Mouse (Mus musculus): ENCODE measurements around the gene Rplp0.

The Rplp0 gene

GRCm38 (mm10) chr5:115526456-115527202, 32.6 kb upstream of the Rplp0 start:
- DNase-seq = no peak

DNA sequence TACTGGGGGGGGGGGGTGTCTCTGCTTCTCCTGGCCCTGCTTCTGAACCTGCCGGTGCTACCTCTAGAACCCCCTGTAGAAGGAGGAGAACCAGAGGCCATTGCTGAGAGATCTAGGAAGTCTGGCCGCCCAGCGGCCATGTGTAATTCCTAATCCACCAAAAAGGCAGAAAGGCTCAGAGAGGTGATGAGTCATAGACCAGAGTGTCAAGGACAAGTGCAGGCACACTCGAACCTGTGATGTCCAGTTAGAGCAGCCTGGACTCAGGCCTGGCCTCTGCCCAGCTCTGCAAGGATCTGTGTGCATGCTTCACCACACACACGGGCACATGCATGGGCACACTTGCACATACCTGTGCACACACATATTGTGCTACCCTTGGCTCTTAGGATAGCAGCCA, 31.1 kb upstream of the Rplp0 start:
- no peak for DNase-seq

GRCm38 (mm10) chr5:115529364-115529741, 29.9 kb upstream of the Rplp0 start:
- DNase-seq = no peak

DNA sequence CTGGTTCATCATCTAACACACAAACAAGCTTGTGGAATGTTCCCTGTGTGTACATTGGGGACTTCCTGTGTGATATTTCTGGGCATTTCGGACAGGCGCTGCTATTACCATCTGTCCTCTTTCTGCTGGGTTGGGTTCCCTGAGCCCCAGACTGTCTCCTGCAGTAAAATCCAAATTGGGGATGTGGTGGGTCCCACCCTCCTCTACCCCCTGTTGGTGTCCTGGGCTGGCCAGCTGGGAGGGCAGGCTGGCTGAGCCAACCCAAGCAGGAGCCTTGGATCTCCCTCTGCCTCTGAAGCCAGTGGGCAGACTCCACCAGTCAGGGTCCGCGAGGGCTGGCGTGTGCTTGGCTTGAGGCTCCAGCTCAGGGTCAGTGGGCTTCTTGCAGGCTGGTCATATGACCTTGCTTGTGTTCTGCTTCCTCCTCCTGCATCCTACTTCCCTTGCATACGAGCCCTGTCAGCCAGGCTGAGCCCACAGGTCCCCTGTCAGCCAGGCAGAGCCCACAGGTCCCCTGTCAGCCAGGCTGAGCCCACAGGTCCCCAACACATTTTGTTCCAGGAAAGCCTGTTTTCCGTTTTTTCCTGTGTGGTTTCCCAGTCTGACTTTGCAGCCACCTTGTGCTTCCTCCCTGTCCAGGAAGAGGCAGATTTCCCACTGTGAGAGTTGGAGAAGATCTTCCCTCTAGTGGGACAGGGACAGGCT, 29.4 kb upstream of the Rplp0 start:
- no peak for DNase-seq

DNA sequence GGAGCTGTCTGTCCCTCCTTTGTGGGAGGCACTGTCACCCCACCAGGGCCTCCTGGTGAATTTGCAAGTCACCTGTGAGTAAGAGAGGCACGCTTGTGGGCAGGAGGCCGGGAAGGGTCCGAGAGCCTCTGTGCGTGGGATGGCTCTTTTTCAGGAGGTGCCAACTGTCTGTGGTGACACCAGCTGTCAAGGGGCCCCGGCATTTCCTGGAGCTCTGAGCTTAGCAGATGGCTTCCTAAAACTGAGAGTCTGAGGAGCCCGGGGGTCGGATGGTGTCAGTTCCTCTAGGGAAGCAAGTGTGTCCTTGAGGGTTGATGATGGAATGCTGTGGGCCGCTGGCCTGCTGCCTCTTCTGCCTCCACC, 28.8 kb upstream of the Rplp0 start:
- peak in 1 of 2 experiments; percentile 48 for DNase-seq

DNA sequence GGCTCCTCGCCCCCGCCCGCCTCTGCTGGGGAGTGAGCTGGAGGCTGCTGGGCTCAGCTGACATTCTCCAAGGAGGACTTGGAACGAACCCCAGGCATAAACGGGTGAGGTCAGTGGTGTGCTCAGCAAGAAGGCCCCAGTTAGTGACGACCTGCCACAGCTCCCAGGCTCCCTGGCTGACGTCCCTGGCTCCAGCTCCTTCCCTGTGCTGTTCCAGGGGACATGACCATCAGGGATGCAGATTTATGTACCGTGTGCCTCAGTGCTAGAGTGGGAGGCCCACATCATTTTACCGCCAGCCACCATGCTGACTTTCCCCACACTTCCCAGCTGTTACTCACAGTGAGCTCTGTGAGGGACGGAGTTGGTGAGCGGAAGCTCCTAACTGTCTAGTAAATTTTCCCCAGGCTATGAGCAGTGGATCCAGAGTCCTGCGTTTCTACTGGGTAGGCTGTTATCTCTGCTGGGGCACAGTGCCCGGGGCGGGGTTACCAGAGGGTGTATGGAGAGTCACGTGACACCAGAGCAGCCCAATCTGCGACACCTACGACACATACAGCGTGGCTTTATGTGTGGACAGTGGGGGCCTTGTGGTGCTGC, 27.5 kb upstream of the Rplp0 start:
- DNase-seq = peak; percentile 74 to 81

DNA sequence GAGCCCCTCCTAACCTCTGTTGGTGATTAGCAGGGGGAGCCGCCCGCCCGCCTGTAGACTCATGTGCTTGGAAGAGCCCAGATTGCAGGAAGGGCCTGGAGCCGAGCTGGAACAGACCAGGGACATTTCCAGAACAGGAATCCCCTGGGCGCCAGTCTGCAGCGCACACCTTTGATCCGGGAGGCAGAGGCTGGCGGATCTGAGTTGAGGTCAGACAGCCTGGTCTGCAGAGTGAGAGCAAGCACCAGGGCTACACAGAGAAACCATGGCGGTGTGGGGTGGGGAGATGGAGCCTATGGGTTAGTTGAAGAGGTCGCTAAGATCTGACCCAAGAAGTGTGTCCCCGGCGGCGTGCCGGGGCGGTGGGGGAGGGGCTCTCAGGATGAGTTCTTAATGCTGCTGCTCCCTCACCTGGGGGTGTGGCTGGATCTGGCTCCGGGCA, 25.0 kb upstream of the Rplp0 start:
- DNase-seq = peak; percentile 59 to 65

DNA sequence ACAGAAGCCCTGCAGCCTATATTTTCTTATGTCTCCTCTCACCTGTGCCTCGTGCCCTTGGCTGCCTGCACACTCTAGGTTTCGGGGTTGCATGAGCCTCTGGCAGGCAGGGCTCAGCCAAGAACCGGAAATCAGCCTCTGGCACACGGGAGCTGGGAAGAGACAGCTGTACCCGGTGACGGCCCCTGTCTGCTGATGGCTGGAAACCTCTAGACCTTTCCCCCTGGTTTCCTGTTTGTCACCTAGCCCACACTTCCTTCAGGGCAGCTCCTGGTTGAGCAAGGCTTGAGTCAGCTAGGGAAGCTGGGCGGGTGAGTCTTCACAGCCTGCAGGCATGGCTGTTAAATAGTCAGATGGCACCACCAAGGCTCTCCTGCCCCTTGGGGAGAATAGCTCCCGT, 24.4 kb upstream of the Rplp0 start:
- no peak for DNase-seq

DNA sequence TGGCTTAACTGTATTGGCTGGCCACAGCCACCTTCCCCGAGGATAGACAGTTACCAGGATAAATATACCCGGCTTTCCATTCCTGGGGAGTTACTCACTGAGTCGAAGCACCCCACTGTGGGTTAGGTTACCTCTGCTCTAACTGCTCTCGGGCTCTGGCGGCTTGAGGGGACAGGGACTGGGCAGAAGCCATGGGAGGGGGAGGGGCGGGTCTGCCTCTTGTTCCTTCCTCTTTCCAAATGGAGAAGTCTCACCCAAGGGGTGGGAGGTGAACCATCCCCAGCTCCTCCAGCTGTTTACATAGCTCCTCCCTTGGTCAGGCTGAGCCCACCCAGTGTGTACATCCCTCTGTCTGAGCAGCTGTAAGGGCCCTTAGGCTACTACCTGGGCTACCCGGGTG, 23.6 kb upstream of the Rplp0 start:
- no peak for DNase-seq

GRCm38 (mm10) chr5:115538017-115538692, 21.1 kb upstream of the Rplp0 start:
- DNase-seq = peak; percentile 64 to 68

GRCm38 (mm10) chr5:115538693-115539043, 20.6 kb upstream of the Rplp0 start:
- DNase-seq = peak; percentile 88 to 96

GRCm38 (mm10) chr5:115542635-115543384, 16.5 kb upstream of the Rplp0 start:
- no peak for DNase-seq

GRCm38 (mm10) chr5:115543509-115544253, 15.6 kb upstream of the Rplp0 start:
- DNase-seq = peak; percentile 85 to 94

- DNase-seq = no peak
Observed at GRCm38 (mm10) chr5:115544655-115545185, 14.5 kb upstream of the Rplp0 start.

GRCm38 (mm10) chr5:115545636-115546035, 13.6 kb upstream of the Rplp0 start:
- no peak for DNase-seq

- DNase-seq = no peak
Observed at GRCm38 (mm10) chr5:115546536-115546935, 12.7 kb upstream of the Rplp0 start.

- DNase-seq = no peak
Observed at GRCm38 (mm10) chr5:115547014-115547413, 12.3 kb upstream of the Rplp0 start.

GRCm38 (mm10) chr5:115547421-115547820, 11.8 kb upstream of the Rplp0 start:
- no peak for DNase-seq

DNA sequence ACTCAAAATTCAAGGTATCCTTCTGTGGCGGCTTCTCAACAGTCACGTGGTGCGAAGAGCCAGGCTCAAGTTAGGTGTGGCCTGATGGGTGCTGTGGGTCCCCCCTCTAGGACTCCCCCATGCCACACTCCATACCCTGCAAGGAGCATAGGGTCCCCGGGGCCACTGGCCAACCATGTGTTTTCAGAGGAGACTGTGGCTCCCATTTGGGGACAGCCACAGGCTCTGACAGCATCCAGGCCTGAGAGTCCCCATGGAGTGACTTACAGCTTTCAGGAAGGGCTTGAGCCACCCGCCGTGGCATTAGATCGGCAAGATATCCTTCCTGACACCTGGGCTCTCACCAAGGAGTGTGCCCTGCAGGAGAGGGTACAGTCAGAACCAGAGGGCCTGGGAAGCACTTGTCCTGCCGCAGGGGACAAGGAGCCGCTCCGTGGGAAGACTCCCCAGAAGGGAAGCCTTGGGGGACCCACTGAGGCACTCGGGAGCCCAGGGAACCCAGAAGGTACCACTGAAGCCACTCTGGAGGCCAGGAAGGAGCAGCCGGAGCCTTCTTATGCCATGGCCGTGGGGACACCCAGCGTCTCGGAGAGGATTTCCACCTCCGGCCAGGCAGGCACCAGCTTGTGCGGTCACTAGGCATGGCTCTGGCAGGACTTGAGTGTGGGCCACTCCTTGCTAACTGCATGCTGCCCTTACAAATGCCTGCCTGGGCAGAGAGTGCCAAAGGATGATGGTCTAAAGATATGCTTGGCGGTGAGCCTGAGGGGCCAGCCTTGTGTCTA, 10.6 kb upstream of the Rplp0 start:
- no peak for DNase-seq

DNA sequence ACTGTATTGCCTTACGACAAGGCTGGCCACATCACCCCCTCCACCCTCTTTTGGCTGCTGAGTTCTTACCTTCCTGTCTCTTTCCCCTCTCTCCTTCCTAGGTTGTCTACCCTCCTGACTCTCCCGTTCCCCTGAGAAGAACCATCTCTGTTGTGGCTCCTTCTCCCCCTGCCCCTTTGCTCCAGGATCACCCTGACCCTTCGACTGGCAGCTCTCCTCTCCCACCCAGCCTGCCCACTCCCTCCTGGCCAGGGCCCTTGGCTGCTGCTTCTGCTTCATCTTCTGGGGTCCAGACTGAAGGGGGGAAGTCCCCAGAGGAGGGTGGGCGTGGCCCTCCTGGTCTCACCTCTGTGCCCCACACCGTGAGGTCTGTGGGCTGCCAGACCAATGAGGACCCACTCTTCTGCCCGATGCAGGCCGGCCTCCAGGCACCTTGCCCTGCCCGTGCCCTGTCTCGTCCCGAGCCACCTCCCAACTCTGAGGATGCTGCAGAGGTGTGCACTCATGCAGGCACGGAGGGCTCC, 8.7 kb upstream of the Rplp0 start:
- no peak for DNase-seq

DNA sequence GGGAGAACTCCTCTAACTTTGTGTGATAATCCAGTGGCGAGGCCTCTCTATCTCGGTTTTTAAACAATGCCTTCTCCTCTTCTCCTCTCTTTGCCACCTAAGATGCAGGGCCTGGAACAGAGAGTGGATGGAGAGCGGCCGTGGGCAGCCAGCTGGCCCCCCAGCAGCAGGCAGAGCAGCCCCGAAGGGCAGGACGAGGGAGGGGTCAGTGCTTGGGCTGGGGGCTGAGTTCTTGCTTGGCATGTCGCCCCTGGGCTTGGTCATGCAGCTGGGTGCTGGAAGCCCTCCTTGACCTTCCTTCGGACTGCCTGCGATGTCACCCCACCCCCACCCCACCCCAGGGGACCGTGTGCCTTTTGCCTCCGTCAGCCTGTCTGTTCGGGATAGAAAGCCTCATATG, 7.9 kb upstream of the Rplp0 start:
- DNase-seq = no peak

All from kidney, adult 8-10 months (tissue).